Mouse (Mus musculus) cortical plate, adult 2 months (tissue): ENCODE results near the gene Lypd8.

Experiments used
- CTCF ChIP-seq: fragments of 200-500 bp; IDR thresholded peaks from 2 replicates; pipeline ENCODE4 v1.5.1; 2011; ENCODE audit warnings: mild to moderate bottlenecking, control low read depth, low read length; ENCODE audit not compliant: insufficient read depth; ENCODE audit errors: extremely low read depth
- POLR2A ChIP-seq: fragments of 200-500 bp; IDR thresholded peaks from 2 replicates; pipeline ENCODE4 v1.6.1; 2011; ENCODE audit warnings: mild to moderate bottlenecking, low read length, control low read depth; ENCODE audit not compliant: insufficient read depth; ENCODE audit errors: extremely low read depth

GRCm38 (mm10) chr11:58382471-58382870, 3.6 kb downstream of the Lypd8 start:
- TF ChIP-seq CTCF = no peak
- TF ChIP-seq POLR2A = no peak
